Mouse (Mus musculus) kidney, embryonic 14.5 days (tissue): Measurements from ENCODE around the gene Schip1. TPM values are rescaled to one million over a fixed set of nuclear protein-coding genes. Genes with fewer than 3 reads are reported as not detected.
A peak's percentile ranks its signal among the peaks of the same experiment; 100 is the strongest.

ENCODE experiments used
- ATAC-seq: fragments of 200-750 bp; cut with Nextera tagmentation; 2 replicates; pipeline ENCODE4 v1.8.0; 2017; ENCODE audit warnings: moderate number of reproducible peaks, mild to moderate bottlenecking, moderate TSS enrichment, moderate library complexity; ENCODE audit not compliant: low FRiP score, low TSS enrichment
- H3K27ac ChIP-seq: fragments of 300-500 bp; sonication (generic); 2 replicates; pipeline ENCODE4 v1.5.1; 2014; ENCODE audit warnings: low read depth, mild to moderate bottlenecking, low read length, moderate library complexity, mixed read lengths
- H3K27me3 ChIP-seq: fragments of 300-500 bp; sonication (generic); 2 replicates; pipeline ENCODE4 v1.6.1; 2014; ENCODE audit warnings: mild to moderate bottlenecking, low read length; ENCODE audit not compliant: control insufficient read depth, insufficient read depth
- H3K36me3 ChIP-seq: fragments of 300-500 bp; sonication (generic); 2 replicates; pipeline ENCODE4 v1.6.1; 2014; ENCODE audit warnings: low read length, mixed read lengths; ENCODE audit not compliant: control insufficient read depth, insufficient read depth
- H3K4me1 ChIP-seq: fragments of 300-500 bp; sonication (generic); 2 replicates; pipeline ENCODE4 v1.6.1; 2014; ENCODE audit warnings: low read length, mixed read lengths; ENCODE audit not compliant: control insufficient read depth, insufficient read depth
- H3K4me2 ChIP-seq: fragments of 300-500 bp; sonication (generic); replicated peaks from 2 replicates; pipeline ENCODE4 v1.6.1; 2014; ENCODE audit warnings: low read depth, mild to moderate bottlenecking, low read length
- H3K4me3 ChIP-seq: fragments of 300-500 bp; sonication (generic); 2 replicates; pipeline ENCODE4 v1.5.1; 2014; ENCODE audit warnings: mild to moderate bottlenecking, low read length
- H3K9ac ChIP-seq: fragments of 300-500 bp; sonication (generic); 2 replicates; pipeline ENCODE4 v1.6.1; 2014; ENCODE audit warnings: low read depth, mild to moderate bottlenecking, low read length, moderate library complexity
- H3K9me3 ChIP-seq: fragments of 300-500 bp; sonication (generic); 2 replicates; pipeline ENCODE4 v1.6.1; 2016; ENCODE audit warnings: low read length; ENCODE audit not compliant: control insufficient read depth
- WGBS: fragments of 180-500 bp; shearing (Covaris S2); extraction: QIAGEN DNeasy Blood & Tissue Kit; methylation state at CpG from one replicate; pipeline ENCODE4 v1.1.7; 2014; 5-methylcytosine and 5-hydroxymethylcytosine counted together
- polyA plus RNA-seq: library from polyadenylated mRNA; unstranded; fragments of >200 nt; fragmentation: Nextera tagmentation; extraction: Ambion mirVana; gene quantifications from 2 replicates; pipeline ENCODE4 v1.2.1, GENCODE M21; 2014

Gene Schip1
- polyA plus RNA-seq, 1 experiment from 2014 or later: 50.1 TPM

DNA sequence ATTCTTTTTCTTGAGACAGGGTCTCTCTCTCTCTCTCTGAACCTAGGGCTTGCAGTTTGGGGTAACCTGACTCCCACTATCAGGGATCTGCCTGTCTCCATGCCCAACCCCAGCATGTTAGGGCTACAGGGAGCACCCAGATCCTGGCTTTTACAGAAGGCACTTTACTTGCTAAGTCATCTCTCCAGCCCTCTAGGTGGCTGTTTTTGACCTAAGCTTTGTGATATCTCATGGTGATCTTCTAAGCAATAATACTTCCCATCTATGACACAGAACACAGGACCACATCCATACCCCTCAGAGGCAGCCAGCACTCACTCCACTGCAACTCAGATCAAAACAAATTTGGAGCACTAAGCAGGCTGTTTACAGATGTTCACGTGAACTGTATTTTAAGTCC, 427.5 kb downstream of the Schip1 start:
- no peaks in the 10 kb centered on the region for H3K9me3 ChIP-seq
- peak overlapping the region; percentile 96 for H3K27ac ChIP-seq
- H3K4me3 ChIP-seq: no peak overlapping the region
- ATAC-seq: no peak
- 66% methylated on average over 1 of the region's 1 CpGs for WGBS
- no peaks in the 10 kb centered on the region for H3K27me3 ChIP-seq
- H3K4me1 ChIP-seq: peaks cover 28% of the 10 kb centered on the region
- H3K9ac ChIP-seq: no peak overlapping the region
- no peaks in the 10 kb centered on the region for H3K36me3 ChIP-seq
- H3K4me2 ChIP-seq: no peak overlapping the region; the same call in 1 of the 2 replicates

- H3K9me3 ChIP-seq: no peaks in the 10 kb centered on the region
- whole genome bisulfite sequencing: 16% methylated on average over 3 of the region's 3 CpGs
- H3K4me2 ChIP-seq: peak overlapping the region; percentile 92
- H3K4me1 ChIP-seq: peaks cover 28% of the 10 kb centered on the region
- ATAC-seq: no peak
- no peak overlapping the region for H3K9ac ChIP-seq
- H3K27ac ChIP-seq: peak overlapping the region; percentile 96
- no peaks in the 10 kb centered on the region for H3K36me3 ChIP-seq
- peak overlapping the region; percentile 77 for H3K4me3 ChIP-seq
- H3K27me3 ChIP-seq: no peaks in the 10 kb centered on the region
Observed at GRCm38 (mm10) chr3:68492513-68492912, 427.9 kb downstream of the Schip1 start.

GRCm38 (mm10) chr3:68493170-68493585, 428.6 kb downstream of the Schip1 start:
- H3K4me2 ChIP-seq: peak overlapping the region; percentile 92
- H3K36me3 ChIP-seq: no peaks in the 10 kb centered on the region
- H3K9ac ChIP-seq: peak overlapping the region; percentile 84
- no peaks in the 10 kb centered on the region for H3K9me3 ChIP-seq
- peaks cover 24% of the 10 kb centered on the region for H3K4me1 ChIP-seq
- peak overlapping the region; percentile 96 for H3K27ac ChIP-seq
- no peaks in the 10 kb centered on the region for H3K27me3 ChIP-seq
- peak; percentile 58 for ATAC-seq
- peak overlapping the region; percentile 77 for H3K4me3 ChIP-seq
- WGBS: 2% methylated on average over 12 of the region's 12 CpGs

DNA sequence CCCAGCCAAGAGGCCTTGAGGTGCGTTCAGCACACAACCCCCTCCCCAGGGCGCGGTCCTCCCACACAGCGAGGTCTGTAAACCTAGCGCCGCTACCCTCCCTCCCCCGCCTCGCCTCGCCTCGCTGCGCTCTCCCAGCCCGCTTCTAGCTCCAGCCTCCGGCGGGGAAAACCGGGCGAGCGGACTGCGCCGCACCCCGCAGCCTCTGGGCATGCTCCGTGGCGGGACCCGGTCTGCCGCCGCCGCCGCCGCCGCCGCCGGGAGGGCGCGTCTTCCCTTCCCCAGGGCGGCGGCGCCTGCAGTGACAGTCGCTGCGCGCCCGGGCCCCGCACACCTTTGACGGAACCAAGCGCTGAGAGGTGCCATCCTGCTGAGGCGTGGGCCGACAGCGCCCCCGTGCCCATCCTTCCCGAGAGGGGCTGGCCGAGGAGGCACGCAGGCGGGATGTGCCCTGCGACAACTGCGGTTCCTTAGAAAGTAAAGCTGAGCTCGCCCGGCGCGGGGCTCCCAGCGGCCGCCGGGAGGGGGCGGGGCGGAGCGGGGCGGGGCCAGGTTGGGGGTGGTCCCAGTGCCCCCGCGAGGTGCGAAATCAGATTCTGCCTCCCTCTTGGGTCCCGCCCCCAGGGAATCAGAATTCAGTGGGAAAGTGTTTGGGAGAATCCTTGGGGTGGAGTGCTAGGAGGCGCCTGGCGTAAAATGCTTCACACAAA, 429.1 kb downstream of the Schip1 start:
- peak overlapping the region; percentile 77 for H3K4me3 ChIP-seq
- peak; percentile 84 for ATAC-seq
- peaks cover 24% of the 10 kb centered on the region for H3K4me1 ChIP-seq
- WGBS: under 1% methylated on average over 59 of the region's 70 CpGs
- H3K4me2 ChIP-seq: peak overlapping the region; percentile 92
- H3K27ac ChIP-seq: peak overlapping the region; percentile 96
- no peaks in the 10 kb centered on the region for H3K27me3 ChIP-seq
- no peaks in the 10 kb centered on the region for H3K9me3 ChIP-seq
- peak overlapping the region; percentile 84 for H3K9ac ChIP-seq
- no peaks in the 10 kb centered on the region for H3K36me3 ChIP-seq

- Histone ChIP-seq H3K4me1 (peaks cover 24% of the 10 kb centered on the region), H3K9me3 (no peaks in the 10 kb centered on the region), H3K27ac (peak overlapping the region; percentile 96), H3K27me3 (no peaks in the 10 kb centered on the region), H3K36me3 (no peaks in the 10 kb centered on the region), H3K4me3 (peak overlapping the region; percentile 77), H3K4me2 (peak overlapping the region; percentile 92), H3K9ac (peak overlapping the region; percentile 84)
- 0% methylated on average over 59 of the region's 68 CpGs for WGBS
- peak; percentile 40; the same call in 1 of the 2 replicates for ATAC-seq
Observed at GRCm38 (mm10) chr3:68494296-68495095, 429.9 kb downstream of the Schip1 start.

- ATAC-seq: peak; percentile 21
- Histone ChIP-seq H3K4me3 (peak overlapping the region; percentile 77), H3K9ac (peak overlapping the region; percentile 84), H3K27me3 (no peaks in the 10 kb centered on the region), H3K4me2 (peak overlapping the region; percentile 92), H3K27ac (peak overlapping the region; percentile 96; the same call in 1 of the 2 replicates), H3K9me3 (no peaks in the 10 kb centered on the region), H3K36me3 (no peaks in the 10 kb centered on the region), H3K4me1 (peaks cover 24% of the 10 kb centered on the region)
- WGBS: under 1% methylated on average over 38 of the region's 38 CpGs
Observed at GRCm38 (mm10) chr3:68495096-68495735, 430.6 kb downstream of the Schip1 start.

DNA sequence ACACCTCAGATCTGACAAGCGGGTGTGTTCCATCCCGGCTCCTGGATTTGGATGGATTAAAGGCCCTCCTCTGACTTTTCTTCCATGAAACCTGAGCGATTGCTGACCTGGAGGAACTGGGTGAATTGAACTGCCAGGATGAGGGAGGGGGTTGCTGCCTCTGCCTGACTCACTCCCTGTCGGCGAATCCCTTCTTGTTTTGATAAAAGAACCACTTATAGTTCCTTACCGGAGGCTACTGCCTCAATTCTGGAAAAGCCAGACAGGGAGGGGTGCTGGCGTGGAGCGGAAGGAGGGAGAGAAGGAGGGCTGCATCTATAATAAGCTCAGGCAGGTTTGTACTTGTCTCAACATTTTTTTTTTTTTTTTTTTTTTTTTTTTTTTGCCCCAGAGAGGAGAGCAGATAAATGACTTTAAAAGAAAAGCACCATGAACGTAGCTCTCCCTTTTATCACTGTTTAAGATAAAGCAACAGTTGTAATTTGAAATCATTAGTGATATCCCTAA, 431.2 kb downstream of the Schip1 start:
- peak overlapping the region; percentile 84 for H3K9ac ChIP-seq
- H3K4me2 ChIP-seq: peak overlapping the region; percentile 92
- ATAC-seq: no peak
- WGBS: 2% methylated on average over 9 of the region's 9 CpGs
- peak overlapping the region; percentile 13; the same call in 1 of the 2 replicates for H3K27ac ChIP-seq
- H3K36me3 ChIP-seq: no peaks in the 10 kb centered on the region
- peak overlapping the region; percentile 77 for H3K4me3 ChIP-seq
- H3K4me1 ChIP-seq: peaks cover 24% of the 10 kb centered on the region
- no peaks in the 10 kb centered on the region for H3K27me3 ChIP-seq
- H3K9me3 ChIP-seq: no peaks in the 10 kb centered on the region

DNA sequence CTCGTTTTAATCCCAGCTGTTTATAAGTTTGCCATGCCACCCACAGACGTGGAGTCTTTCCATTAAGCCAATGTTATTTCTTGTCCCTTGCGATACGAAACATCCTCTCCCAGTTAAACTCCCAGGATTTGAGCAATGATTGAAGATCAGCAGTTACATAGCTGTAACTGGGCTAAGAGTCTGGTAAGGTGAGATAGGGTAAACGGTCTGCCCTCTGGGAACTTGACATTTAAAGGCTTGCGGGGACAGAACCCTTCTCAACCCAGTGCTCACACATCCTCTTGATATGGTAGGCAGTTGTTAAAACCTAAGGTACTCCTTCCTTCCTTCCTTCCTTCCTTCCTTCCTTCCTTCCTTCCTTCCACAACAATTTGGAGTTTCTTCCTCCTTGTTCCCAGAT, 431.9 kb downstream of the Schip1 start:
- WGBS: 40% methylated on average over 6 of the region's 6 CpGs
- ATAC-seq: no peak
- Histone ChIP-seq H3K9ac (no peak overlapping the region), H3K9me3 (no peaks in the 10 kb centered on the region), H3K36me3 (no peaks in the 10 kb centered on the region), H3K4me1 (peaks cover 19% of the 10 kb centered on the region), H3K4me2 (peak overlapping the region; percentile 92), H3K27me3 (no peaks in the 10 kb centered on the region), H3K27ac (no peak overlapping the region), H3K4me3 (peak overlapping the region; percentile 77; the same call in 1 of the 2 replicates)
